Mouse (Mus musculus) kidney, adult 18-20 months (tissue): ENCODE measurements at regions not wholly inside any gene's neighbourhood (a gene's known extent, or its start where the extent isn't known, plus 50 kb on each side); places are given as distances from the start of the nearest gene placed in this dataset.

Experiments used
- DNase-seq: peaks from one replicate; pipeline ENCODE4 v3.0.0; 2021

GRCm38 (mm10) chr19:30289721-30290120 is 57.0 kb downstream of the Mbl2 start:
- DNase-seq, result no peak

GRCm38 (mm10) chr19:30295263-30295704 is 62.5 kb downstream of the Mbl2 start:
- peak; percentile 45 for DNase-seq

- no peak for DNase-seq
These were observed 63.3 kb downstream of the Mbl2 start for GRCm38 (mm10) chr19:30296024-30296423.

GRCm38 (mm10) chr19:30299536-30299935 is 66.8 kb downstream of the Mbl2 start:
- no peak for DNase-seq

- DNase-seq, result no peak
These were observed 69.5 kb downstream of the Mbl2 start for GRCm38 (mm10) chr19:30302281-30302680.

GRCm38 (mm10) chr19:30306379-30306778 is 73.6 kb downstream of the Mbl2 start:
- DNase-seq, result no peak

GRCm38 (mm10) chr19:30306919-30307318 is 74.2 kb downstream of the Mbl2 start:
- no peak for DNase-seq

GRCm38 (mm10) chr19:30317314-30317713 is 84.6 kb downstream of the Mbl2 start:
- DNase-seq, result no peak

- DNase-seq, result no peak
These were observed 95.0 kb downstream of the Mbl2 start for GRCm38 (mm10) chr19:30327693-30328092.

GRCm38 (mm10) chr19:30328886-30329285 is 96.1 kb downstream of the Mbl2 start:
- DNase-seq, result no peak

GRCm38 (mm10) chr19:30330792-30331191 is 98.0 kb downstream of the Mbl2 start:
- DNase-seq, result no peak

GRCm38 (mm10) chr19:30331850-30332249 is 99.1 kb downstream of the Mbl2 start:
- no peak for DNase-seq

GRCm38 (mm10) chr19:30344401-30344800 is 111.7 kb downstream of the Mbl2 start:
- DNase-seq, result no peak

GRCm38 (mm10) chr19:30348924-30349323 is 116.2 kb downstream of the Mbl2 start:
- DNase-seq, result no peak

- DNase-seq, result no peak
These were observed 122.2 kb downstream of the Mbl2 start for GRCm38 (mm10) chr19:30354981-30355380.

GRCm38 (mm10) chr19:30358961-30359360 is 126.2 kb downstream of the Mbl2 start:
- DNase-seq, result no peak

GRCm38 (mm10) chr19:30371901-30372300 is 139.2 kb downstream of the Mbl2 start:
- no peak for DNase-seq

- DNase-seq, result no peak
These were observed 147.0 kb downstream of the Mbl2 start for GRCm38 (mm10) chr19:30379767-30380166.

- no peak for DNase-seq
These were observed 147.9 kb downstream of the Mbl2 start for GRCm38 (mm10) chr19:30380515-30381206.

GRCm38 (mm10) chr19:30393791-30394190 is 155.7 kb downstream of the Dkk1 start:
- no peak for DNase-seq

GRCm38 (mm10) chr19:30406943-30407342 is 142.5 kb downstream of the Dkk1 start:
- DNase-seq, result peak; percentile 7

- DNase-seq, result no peak
These were observed 129.7 kb downstream of the Dkk1 start for GRCm38 (mm10) chr19:30419556-30420280.

- no peak for DNase-seq
These were observed 123.8 kb downstream of the Dkk1 start for GRCm38 (mm10) chr19:30425627-30426026.

- DNase-seq, result peak; percentile 14
These were observed 122.0 kb downstream of the Dkk1 start for GRCm38 (mm10) chr19:30427484-30427883.
